Comparison of ENCODE assay signal across 23 mouse cellular contexts in the genomic region with DNA sequence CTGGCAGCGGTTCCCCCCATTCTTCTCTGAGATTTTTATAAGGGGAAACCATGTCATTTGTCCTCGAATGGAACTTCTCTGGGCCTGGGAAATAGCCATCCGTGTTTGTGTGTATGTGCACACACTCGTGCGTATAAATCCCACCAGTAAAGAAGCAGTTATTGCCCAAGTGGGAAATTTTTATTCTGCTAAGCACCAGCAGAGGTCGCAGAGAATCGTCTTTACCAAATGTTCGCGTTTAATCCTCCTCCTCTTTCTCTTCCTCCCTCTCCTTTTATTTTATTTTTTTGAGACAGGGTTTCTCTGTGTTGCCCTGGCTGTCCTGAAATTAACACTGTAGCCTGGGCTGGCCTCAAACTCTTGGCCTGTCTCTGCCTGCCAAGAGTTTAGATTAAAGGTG. TPM values are rescaled to one million over a fixed set of nuclear protein-coding genes. Genes with fewer than 3 reads are reported as not detected.
DNase-seq lines count a peak whose midpoint lies in the region; ATAC-seq and TF ChIP-seq lines count a peak whose summit lies in the region.
"Had no signal": no experiment of that assay in that cellular context is flagged by ENCODE, and none has a peak within 500 bp of the region (broad histone marks: within the 10 kb centered on the region; RNA-seq: fewer than 3 reads in every experiment).

No protein-coding gene starts in this region.

- DNase-seq in forebrain, postnatal 0 days: peak; percentile 40
- DNase-seq in layer of hippocampus, adult 2 months (ENCODE audit: low spot score in 2 of 2): no peak
- no peak for DNase-seq in layer of hippocampus, adult 9-10 months (ENCODE audit: low spot score)
- peak; percentile 23 for DNase-seq in right cerebral cortex, postnatal 4 days
- DNase-seq in right cerebral cortex, postnatal 36 days (ENCODE audit: low spot score in 2 of 2): no peak
- DNase-seq in cerebellum, adult 8-10 months: no peak
- DNase-seq in heart, adult 9 months (ENCODE audit: low spot score in 2 of 2): no peak
- DNase-seq: adrenal gland, adult 8-10 months; cerebellum, adult 9-11 months; heart, postnatal 10 days; layer of hippocampus, adult 9-11 months; right cerebral cortex, adult 18-20 months had no signal

- 52% methylated on average over 9 of the region's 9 CpGs for WGBS in forebrain, postnatal 0 days
- WGBS in forebrain, embryonic 13.5 days: 54% methylated on average over 9 of the region's 9 CpGs

- no peaks in the 10 kb centered on the region for H3K27me3 ChIP-seq in forebrain, postnatal 0 days (ENCODE audit: insufficient read depth, low read length)
- no peaks in the 10 kb centered on the region for H3K27me3 ChIP-seq in forebrain, embryonic 13.5 days
- H3K27me3 ChIP-seq: kidney, embryonic 15.5 days; neural tube, embryonic 15.5 days had no signal

- no peaks in the 10 kb centered on the region for H3K9me3 ChIP-seq in forebrain, postnatal 0 days (ENCODE audit: low read length)
- no peaks in the 10 kb centered on the region for H3K9me3 ChIP-seq in forebrain, embryonic 13.5 days (replicated peaks)
- H3K9me3 ChIP-seq: kidney, embryonic 15.5 days; neural tube, embryonic 15.5 days had no signal

- ATAC-seq in forebrain, postnatal 0 days: no peak
- ATAC-seq in forebrain, embryonic 13.5 days: no peak

- no peaks in the 10 kb centered on the region for H3K4me1 ChIP-seq in forebrain, postnatal 0 days (ENCODE audit: insufficient read depth)
- no peaks in the 10 kb centered on the region for H3K4me1 ChIP-seq in forebrain, embryonic 13.5 days
- H3K4me1 ChIP-seq: kidney, embryonic 15.5 days; neural tube, embryonic 15.5 days had no signal

- H3K4me3 ChIP-seq in forebrain, postnatal 0 days (ENCODE audit: low read depth, low read length): no peak overlapping the region
- no peak overlapping the region for H3K4me3 ChIP-seq in forebrain, embryonic 13.5 days
- no peak overlapping the region for H3K4me3 ChIP-seq in layer of hippocampus, adult 2 months
- H3K4me3 ChIP-seq: kidney, embryonic 15.5 days; neural tube, embryonic 15.5 days had no signal

- H3K4me2 ChIP-seq in forebrain, postnatal 0 days (ENCODE audit: low read depth): no peak overlapping the region
- H3K4me2 ChIP-seq in forebrain, embryonic 13.5 days: no peak overlapping the region
- H3K4me2 ChIP-seq: kidney, embryonic 15.5 days; neural tube, embryonic 15.5 days had no signal

- TF ChIP-seq CTCF in forebrain, postnatal 0 days (IDR thresholded peaks at IDR 0.05; ENCODE audit: low read depth): peak; percentile 67
- peak; percentile 76 for TF ChIP-seq CTCF in layer of hippocampus, adult 2 months (conservative IDR thresholded peaks at IDR 0.05)

- H3K27ac ChIP-seq in forebrain, postnatal 0 days (ENCODE audit: low read depth, low read length): no peak overlapping the region
- no peak overlapping the region for H3K27ac ChIP-seq in forebrain, embryonic 13.5 days
- H3K27ac ChIP-seq in layer of hippocampus, adult 2 months: no peak overlapping the region
- H3K27ac ChIP-seq: kidney, embryonic 15.5 days; neural tube, embryonic 15.5 days had no signal

- no peaks in the 10 kb centered on the region for H3K36me3 ChIP-seq in forebrain, postnatal 0 days (ENCODE audit: insufficient read depth)
- H3K36me3 ChIP-seq in forebrain, embryonic 13.5 days (ENCODE audit: poor library complexity, severe bottlenecking): no peaks in the 10 kb centered on the region
- H3K36me3 ChIP-seq: G1E; kidney, embryonic 15.5 days; neural tube, embryonic 15.5 days had no signal

- no peak overlapping the region for H3K9ac ChIP-seq in forebrain, postnatal 0 days
- H3K9ac ChIP-seq in forebrain, embryonic 13.5 days: no peak overlapping the region
- H3K9ac ChIP-seq: kidney, embryonic 15.5 days; neural tube, embryonic 15.5 days had no signal

RNA-seq across cellular contexts. Expression of a gene that starts 41.1 kb away (rescaled TPM):
- total RNA-seq in forebrain, postnatal 0 days (2014; rRNA removed): 88.2 and 99.1 TPM in 2 replicates
- 115 and 119 TPM in 2 replicates for polyA plus RNA-seq in forebrain, postnatal 0 days (2015; fragmentation: Nextera tagmentation; extraction: Ambion mirVana)
- polyA plus RNA-seq in forebrain, embryonic 13.5 days (2015; fragmentation: Nextera tagmentation; extraction: Ambion mirVana): 133 and 137 TPM in 2 replicates
- total RNA-seq in layer of hippocampus, adult 2 months (2021): 10 to 100 TPM; 63.2 to 66.6 TPM

RNA-seq across cellular contexts. Expression of a gene that starts 52.1 kb away (rescaled TPM):
- not detected in 2 replicates for total RNA-seq in forebrain, postnatal 0 days (2014; rRNA removed)
- polyA plus RNA-seq in forebrain, postnatal 0 days (2015; fragmentation: Nextera tagmentation; extraction: Ambion mirVana): not detected in 2 replicates
- polyA plus RNA-seq in forebrain, embryonic 13.5 days (2015; fragmentation: Nextera tagmentation; extraction: Ambion mirVana): not detected in 2 replicates
- under 1 TPM in 1 of 2 experiments, not detected in 1; 0.91 TPM for total RNA-seq in layer of hippocampus, adult 2 months (2021)
- total RNA-seq: G1E; granulocyte monocyte progenitor cell, adult 5-6 weeks; heart, postnatal 10 days; left cerebral cortex, postnatal 36 days; liver, adult 2 months; megakaryocyte-erythroid progenitor cell, adult 5-6 weeks had no signal
- polyA plus RNA-seq: embryonic facial prominence, embryonic 14.5 days; forebrain, embryonic 11.5 days; G1E; kidney, embryonic 15.5 days; liver, adult 2 months; lung, embryonic 16.5 days; neural tube, embryonic 15.5 days had no signal

RNA-seq across cellular contexts. Expression of a gene that starts 52.7 kb away (rescaled TPM):
- 1.1 TPM in 1 of 2 replicates, not detected in the other for total RNA-seq in forebrain, postnatal 0 days (2014; rRNA removed)
- polyA plus RNA-seq in forebrain, postnatal 0 days (2015; fragmentation: Nextera tagmentation; extraction: Ambion mirVana): 0.08 TPM in 1 of 2 replicates, not detected in the other
- not detected in 2 replicates for polyA plus RNA-seq in forebrain, embryonic 13.5 days (2015; fragmentation: Nextera tagmentation; extraction: Ambion mirVana)
- 1 to 10 TPM; 3.8 to 5.4 TPM for total RNA-seq in layer of hippocampus, adult 2 months (2021)
- total RNA-seq: heart, postnatal 10 days; liver, adult 2 months; megakaryocyte-erythroid progenitor cell, adult 5-6 weeks had no signal
- polyA plus RNA-seq: forebrain, embryonic 11.5 days; kidney, embryonic 15.5 days; liver, adult 2 months had no signal

Comparison
In these comparisons a context has a peak if more than half of its experiments do, and no peak if none do; other contexts are left out.
1. DNase-seq: peak in forebrain, postnatal 0 days (single experiment) and right cerebral cortex, postnatal 4 days (single experiment); none in layer of hippocampus, adult 2 months (0 of 2), layer of hippocampus, adult 9-10 months (single experiment), right cerebral cortex, postnatal 36 days (0 of 2), cerebellum, adult 8-10 months (single experiment) and heart, adult 9 months (0 of 2).